Comparison of ENCODE assay signal across 27 mouse cellular contexts in genomic region chr14:61278676-61279300, GRCm38 (mm10). TPM values are rescaled to one million over a fixed set of nuclear protein-coding genes. Genes with fewer than 3 reads are reported as not detected.
A peak's percentile ranks its signal among the peaks of the same experiment; 100 is the strongest.
DNase-seq lines count a peak whose midpoint lies in the region; ATAC-seq and TF ChIP-seq lines count a peak whose summit lies in the region.
"Had no signal": no experiment of that assay in that cellular context is flagged by ENCODE, and none has a peak within 500 bp of the region (broad histone marks: within the 10 kb centered on the region; RNA-seq: fewer than 3 reads in every experiment).

No protein-coding gene starts in this region.

- H3K4me1 ChIP-seq in heart, embryonic 11.5 days (ENCODE audit: control insufficient read depth, insufficient read depth, low read length), result no peaks in the 10 kb centered on the region
- H3K4me1 ChIP-seq in MEL (ENCODE audit: control insufficient read depth in 1 of 2, insufficient read depth in 2 of 2, low read length in 2 of 2), result no peaks in the 10 kb centered on the region

- 79% methylated on average over 7 of the region's 7 CpGs for WGBS in heart, embryonic 11.5 days (ENCODE audit: insufficient replicate concordance)

- TF ChIP-seq CTCF in MEL (IDR thresholded peaks at IDR 0.05 in 2 of 3, conservative IDR thresholded peaks at IDR 0.05 in 1 of 3; ENCODE audit: control insufficient read depth in 1 of 3, insufficient read depth in 1 of 3, low read depth in 2 of 3, low read length in 3 of 3, poor library complexity in 1 of 3, severe bottlenecking in 1 of 3), result no peak

- no peak for TF ChIP-seq RAD21 in MEL (IDR thresholded peaks at IDR 0.05; ENCODE audit: low read depth, low read length)

- no peak overlapping the region for H3K4me2 ChIP-seq in heart, embryonic 11.5 days
- H3K4me2 ChIP-seq: embryonic facial prominence, embryonic 13.5 days; embryonic facial prominence, embryonic 15.5 days; forebrain, embryonic 12.5 days had no signal

- no peak for ATAC-seq in heart, embryonic 11.5 days (replicated peaks; ENCODE audit: insufficient number of reproducible peaks, low FRiP score, low TSS enrichment)
- no peak for ATAC-seq in megakaryocyte-erythroid progenitor cell, adult 5-6 weeks (replicated peaks; ENCODE audit: low FRiP score, low TSS enrichment, poor library complexity, severe bottlenecking)
- ATAC-seq: CD4-positive, CD25-positive, alpha-beta regulatory T cell, adult 4 months; forebrain, embryonic 14.5 days; forebrain, postnatal 0 days had no signal

- no peaks in the 10 kb centered on the region for H3K79me2 ChIP-seq in MEL (ENCODE audit: control insufficient read depth, insufficient read depth, low read length, poor library complexity)

- H3K27me3 ChIP-seq in heart, embryonic 11.5 days (ENCODE audit: control insufficient read depth, insufficient read depth, low read length), result peaks cover 26% of the 10 kb centered on the region
- H3K27me3 ChIP-seq in MEL (ENCODE audit: control insufficient read depth in 1 of 2, insufficient read depth in 2 of 2, low read length in 2 of 2), result no peaks in the 10 kb centered on the region
- H3K27me3 ChIP-seq: CH12.LX had no signal

- H3K27ac ChIP-seq in heart, embryonic 11.5 days (ENCODE audit: low read depth, low read length), result no peak overlapping the region
- H3K27ac ChIP-seq in MEL (ENCODE audit: control insufficient read depth, low read depth, low read length), result no peak overlapping the region
- H3K27ac ChIP-seq: embryonic facial prominence, embryonic 13.5 days; embryonic facial prominence, embryonic 15.5 days; forebrain, embryonic 10.5 days; forebrain, embryonic 12.5 days had no signal

- peak; percentile 91 for DNase-seq in heart, adult 11 months
- DNase-seq in spleen, postnatal 36 days (ENCODE audit: low spot score in 2 of 2), result peak; percentile 13 to 15
- DNase-seq in spleen, adult 12 weeks (ENCODE audit: low spot score), result no peak
- peak; percentile 58 for DNase-seq in MEL (ENCODE audit: low read depth, low spot score)
- no peak for DNase-seq in left cerebral cortex, adult 11 months (ENCODE audit: low spot score)
- DNase-seq: adrenal gland, adult 2 months; adrenal gland, postnatal 10 days; adrenal gland, postnatal 25 days; cerebellum, adult 11 months; cerebellum, adult 18-20 months; cerebellum, adult 8-10 months; cerebellum, adult 9-11 months; cerebellum, postnatal 14 days; cerebellum, postnatal 36 days; embryo, embryonic 11 days; forebrain, postnatal 0 days had no signal

- no peaks in the 10 kb centered on the region for H3K9me3 ChIP-seq in heart, embryonic 11.5 days (replicated peaks; ENCODE audit: control insufficient read depth, low read length)
- H3K9me3 ChIP-seq in MEL (replicated peaks; ENCODE audit: insufficient read depth, low read length), result no peaks in the 10 kb centered on the region
- H3K9me3 ChIP-seq: embryonic facial prominence, embryonic 13.5 days; embryonic facial prominence, embryonic 15.5 days; forebrain, embryonic 10.5 days; forebrain, embryonic 12.5 days; G1E had no signal

- no peak overlapping the region for H3K4me3 ChIP-seq in heart, embryonic 11.5 days (ENCODE audit: low read depth, low read length)
- no peak overlapping the region for H3K4me3 ChIP-seq in MEL (ENCODE audit: control insufficient read depth in 1 of 2, insufficient read depth in 1 of 2, low read depth in 2 of 2, low read length in 2 of 2)
- H3K4me3 ChIP-seq: embryonic facial prominence, embryonic 13.5 days; embryonic facial prominence, embryonic 15.5 days; erythroblast, embryonic 14.5 days; forebrain, embryonic 10.5 days; forebrain, embryonic 12.5 days had no signal

- no peak for TF ChIP-seq POLR2A in MEL (IDR thresholded peaks at IDR 0.05; ENCODE audit: control insufficient read depth in 1 of 2, insufficient read depth in 1 of 2, low read depth in 1 of 2, low read length in 2 of 2, poor library complexity in 1 of 2)

- no peak for TF ChIP-seq EP300 in MEL (IDR thresholded peaks at IDR 0.05; ENCODE audit: low read depth in 1 of 2, low read length in 2 of 2)

- H3K9ac ChIP-seq in heart, embryonic 11.5 days (ENCODE audit: low read depth, low read length), result no peak overlapping the region
- no peak overlapping the region for H3K9ac ChIP-seq in MEL (ENCODE audit: control insufficient read depth, low read depth, low read length, poor library complexity, severe bottlenecking)
- H3K9ac ChIP-seq: embryonic facial prominence, embryonic 13.5 days; embryonic facial prominence, embryonic 15.5 days; forebrain, embryonic 12.5 days; forebrain, postnatal 0 days had no signal

- H3K36me3 ChIP-seq in heart, embryonic 11.5 days (ENCODE audit: control insufficient read depth, insufficient read depth, low read length), result no peaks in the 10 kb centered on the region
- H3K36me3 ChIP-seq in MEL (ENCODE audit: control insufficient read depth in 1 of 2, insufficient read depth in 2 of 2, low read length in 2 of 2), result peaks cover 0 to 2% of the 10 kb centered on the region in 2 experiments; a peak in 2 of 4 replicates
- H3K36me3 ChIP-seq: embryonic facial prominence, embryonic 13.5 days; embryonic facial prominence, embryonic 15.5 days; forebrain, embryonic 10.5 days; forebrain, embryonic 12.5 days; G1E had no signal

TF ChIP-seq in MEL, 35 proteins besides CTCF, POLR2A, EP300 and RAD21:
- TF ChIP-seq MAFK (IDR thresholded peaks at IDR 0.05; ENCODE audit: borderline replicate concordance, low read depth, low read length) (peak; percentile 48; the same call in 1 of the 2 replicates), MAX (IDR thresholded peaks at IDR 0.05; ENCODE audit: low read length) (0 out of 2 replicates have a peak, but pooled peaks have one; percentile 24), ZKSCAN1 (IDR thresholded peaks at IDR 0.05; ENCODE audit: low read depth, low read length) (no peak)

RNA-seq across cellular contexts. Expression of gene Sgcg, which starts 20.5 kb away (rescaled TPM):
- polyA plus RNA-seq in heart, embryonic 11.5 days (2014; fragmentation: Nextera tagmentation; extraction: Ambion mirVana), result 2.6 and 2.9 TPM in 2 replicates
- total RNA-seq in MEL (2012; rRNA removed), result not detected in 2 replicates
- polyA plus RNA-seq in MEL (2012; ENCODE audit: insufficient read depth in 1 of 2, insufficient read length in 2 of 2, low read depth in 1 of 2, low replicate concordance in 2 of 2, missing spikeins in 1 of 2), result not detected
- total RNA-seq in megakaryocyte-erythroid progenitor cell, adult 5-6 weeks (2014; fragmentation: Nextera tagmentation), result not detected in 2 replicates
- not detected in 2 replicates for total RNA-seq in megakaryocyte-erythroid progenitor cell, adult 5-6 weeks (2017)
- total RNA-seq: CH12.LX had no signal
- polyA plus RNA-seq: adrenal gland, adult 2 months; CD4-positive, CD25-positive, alpha-beta regulatory T cell, adult 4 months; erythroblast, embryonic 14.5 days; forebrain, embryonic 10.5 days; G1E had no signal

RNA-seq across cellular contexts. Expression of gene Arl11, which starts 30.8 kb away (rescaled TPM):
- polyA plus RNA-seq in heart, embryonic 11.5 days (2014; fragmentation: Nextera tagmentation; extraction: Ambion mirVana), result 0.14 and 0.73 TPM in 2 replicates
- total RNA-seq in MEL (2012; rRNA removed), result 0.12 and 0.16 TPM in 2 replicates
- under 1 TPM in 1 of 2 experiments, not detected in 1; 0.68 TPM for polyA plus RNA-seq in MEL (2012; ENCODE audit: insufficient read depth in 1 of 2, insufficient read length in 2 of 2, low read depth in 1 of 2, low replicate concordance in 2 of 2, missing spikeins in 1 of 2)
- 0.99 and 2.4 TPM in 2 replicates for total RNA-seq in megakaryocyte-erythroid progenitor cell, adult 5-6 weeks (2014; fragmentation: Nextera tagmentation)
- 0.46 TPM in 1 of 2 replicates, not detected in the other for total RNA-seq in megakaryocyte-erythroid progenitor cell, adult 5-6 weeks (2017)
- total RNA-seq: G1E had no signal
- polyA plus RNA-seq: CD4-positive, CD25-positive, alpha-beta regulatory T cell, adult 4 months; erythroblast, embryonic 14.5 days; G1E had no signal

Comparison
In these comparisons a context has a peak if more than half of its experiments do, and no peak if none do; other contexts are left out.
1. DNase-seq: peak in heart, adult 11 months (single experiment), spleen, postnatal 36 days (2 of 2) and MEL (single experiment); none in spleen, adult 12 weeks (single experiment) and left cerebral cortex, adult 11 months (single experiment).